Mouse (Mus musculus) mouse trophoblast stem cell (cell line): ENCODE results near the gene Phospho2.

Experiments
- in situ Hi-C, 2 experiments: fragments of 300-500 bp; cut with MseI, MboI; formaldehyde crosslinking; loops; 2 replicates in 1 of 2; 3 replicates in 1 of 2; pipeline ENCODE4 v1.15.1; 2025

Gene Phospho2

GRCm38 (mm10) chr2:69823129-69823677 lies 33.8 kb downstream of the Phospho2 start:
- in situ Hi-C loops: no loop called here

DNA sequence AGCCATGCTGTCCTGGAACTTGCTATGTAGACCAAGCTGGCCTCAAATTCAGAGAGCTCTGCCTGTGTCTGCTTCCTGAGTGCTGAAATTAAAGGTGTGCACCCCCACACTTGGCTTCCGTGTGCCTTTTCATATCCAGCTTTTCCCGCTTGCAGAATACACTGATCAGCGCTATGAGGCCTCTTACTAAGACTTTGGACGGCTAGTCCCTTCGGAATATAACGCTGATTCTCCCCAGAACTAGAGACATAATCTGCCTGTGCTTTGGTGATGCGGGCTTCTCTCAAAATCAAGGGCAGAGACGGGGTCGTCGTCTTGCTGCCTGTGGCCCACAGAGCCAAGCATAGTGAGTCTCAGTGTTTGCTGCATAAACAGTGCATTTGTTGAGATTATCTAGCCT lies 36.5 kb downstream of the Phospho2 start:
- in situ Hi-C loops: no loop called here

GRCm38 (mm10) chr2:69826380-69826779 lies 37.0 kb downstream of the Phospho2 start:
- in situ Hi-C loops: no loop called here

- in situ Hi-C loops: no loop called here
Observed at GRCm38 (mm10) chr2:69828031-69828430, 38.6 kb downstream of the Phospho2 start.

- in situ Hi-C loops: no loop called here
Observed at GRCm38 (mm10) chr2:69829680-69830079, 40.3 kb downstream of the Phospho2 start.

GRCm38 (mm10) chr2:69830116-69830515 lies 40.7 kb downstream of the Phospho2 start:
- in situ Hi-C loops: no loop called here

DNA sequence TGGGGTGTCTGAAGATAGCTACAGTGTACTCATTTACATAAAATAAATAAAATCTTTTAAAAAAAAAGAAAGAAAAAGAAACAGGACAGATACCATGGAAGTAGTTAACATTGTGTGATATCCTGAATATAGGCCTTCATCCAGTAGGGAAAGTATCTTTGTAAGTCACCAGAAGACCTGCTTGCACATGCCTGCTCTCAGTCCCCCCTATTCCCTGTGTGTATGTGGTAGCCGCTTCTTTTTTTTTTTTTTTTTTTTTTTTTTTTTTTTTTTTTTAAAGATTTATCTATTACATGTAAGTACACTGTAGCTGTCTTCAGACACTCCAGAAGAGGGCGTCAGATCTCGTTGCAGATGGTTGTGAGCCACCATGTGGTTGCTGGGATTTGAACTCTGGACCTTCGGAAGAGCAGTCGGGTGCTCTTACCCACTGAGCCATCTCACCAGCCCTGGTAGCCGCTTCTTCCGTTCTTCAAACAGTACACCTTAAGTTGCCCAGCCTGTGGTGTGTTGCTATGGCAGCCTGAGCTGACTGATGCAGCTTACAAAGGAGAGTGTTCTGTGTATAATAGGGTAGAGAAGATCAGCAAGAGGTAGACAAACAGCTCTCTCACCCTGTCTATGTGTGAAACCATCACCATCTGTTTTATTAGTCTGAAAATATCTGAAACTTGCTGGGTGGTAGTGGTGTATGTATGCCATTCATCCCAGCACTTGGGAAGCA lies 48.0 kb downstream of the Phospho2 start:
- in situ Hi-C loops: no loop called here

DNA sequence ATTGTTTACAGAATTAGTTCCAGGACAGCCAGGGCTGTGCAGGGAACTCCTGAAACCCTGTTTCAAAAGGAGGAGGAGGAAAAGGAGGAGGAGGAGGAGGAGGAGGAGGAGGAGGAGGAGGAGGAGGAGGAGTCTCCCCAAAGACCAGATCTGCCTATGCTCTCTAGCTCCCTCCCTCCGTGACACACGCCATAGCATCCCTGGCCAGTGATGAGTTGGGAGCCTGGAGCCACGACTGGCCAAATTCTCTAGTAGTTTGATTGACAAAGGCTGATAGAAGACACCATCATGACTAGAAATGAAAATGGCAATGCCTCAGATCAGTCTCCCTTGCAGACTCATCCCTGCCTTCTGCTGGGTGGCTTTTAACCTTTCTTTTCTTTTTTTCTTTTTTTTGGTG lies 48.6 kb downstream of the Phospho2 start:
- in situ Hi-C loops: no loop called here

GRCm38 (mm10) chr2:69838707-69839106 lies 49.3 kb downstream of the Phospho2 start:
- in situ Hi-C loops: no loop called here

DNA sequence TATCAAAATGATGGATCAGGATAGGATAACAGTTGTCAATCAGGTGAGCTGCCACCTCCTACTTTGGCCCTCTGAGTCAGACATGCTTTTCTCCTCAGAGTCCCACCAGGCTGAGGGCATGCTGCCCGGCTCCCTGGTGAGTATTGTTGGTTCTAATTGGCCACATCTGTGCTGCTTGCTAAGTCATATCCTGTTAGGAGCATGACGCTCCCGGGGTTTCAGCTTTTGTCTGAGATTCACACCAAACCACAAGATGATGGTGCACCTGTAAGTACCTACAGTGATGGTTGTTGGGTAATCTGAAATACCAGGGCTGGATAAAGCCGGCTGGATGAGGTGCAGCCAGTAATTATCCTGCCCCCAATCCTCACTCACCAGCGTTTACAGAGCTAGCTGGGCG lies 50.8 kb downstream of the Phospho2 start:
- in situ Hi-C loops: no loop called here

DNA sequence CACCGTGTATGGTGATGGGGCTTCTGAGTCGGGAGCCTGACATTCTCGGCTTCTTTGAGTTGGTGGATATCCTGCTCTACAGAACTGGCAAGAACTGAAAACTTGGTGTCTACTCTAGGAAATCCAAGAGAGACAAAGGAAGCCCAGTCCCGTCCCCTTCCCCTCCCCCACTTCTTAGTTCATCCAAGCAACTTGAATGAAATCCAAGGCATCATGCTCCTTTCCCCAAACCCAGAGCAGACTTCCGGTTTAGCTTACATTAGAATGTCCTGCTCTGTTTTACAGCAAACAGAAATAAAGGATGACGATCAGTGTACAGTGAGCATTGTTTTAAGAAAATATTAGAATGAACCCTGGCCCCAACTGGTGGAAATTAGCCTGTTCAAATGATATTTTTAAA lies 59.8 kb downstream of the Phospho2 start:
- in situ Hi-C loops: no loop called here
